Mouse (Mus musculus) kidney, adult 8-10 months (tissue): ENCODE measurements around the gene Card11.

Experiments
- DNase-seq, 2 experiments: peaks; one replicate each; pipeline ENCODE4 v3.0.0; 2022

Gene Card11

GRCm38 (mm10) chr5:140985311-140986050 lies 14.9 kb downstream of the Card11 start:
- no peak for DNase-seq

- DNase-seq, result no peak
Observed at GRCm38 (mm10) chr5:140981370-140981805, 19.0 kb downstream of the Card11 start.

GRCm38 (mm10) chr5:140980783-140981182 lies 19.6 kb downstream of the Card11 start:
- no peak for DNase-seq

GRCm38 (mm10) chr5:140980051-140980450 lies 20.3 kb downstream of the Card11 start:
- DNase-seq, result no peak

GRCm38 (mm10) chr5:140962945-140963344 lies 37.4 kb downstream of the Card11 start:
- peak; percentile 66 to 82 for DNase-seq

GRCm38 (mm10) chr5:140960732-140961131 lies 39.6 kb downstream of the Card11 start:
- DNase-seq, result no peak

GRCm38 (mm10) chr5:140959160-140959559 lies 41.2 kb downstream of the Card11 start:
- DNase-seq, result peak; percentile 57 to 71

GRCm38 (mm10) chr5:140957106-140957505 lies 43.3 kb downstream of the Card11 start:
- DNase-seq, result peak in 1 of 2 experiments; percentile 16

- no peak for DNase-seq
Observed at GRCm38 (mm10) chr5:140955666-140956065, 44.7 kb downstream of the Card11 start.

GRCm38 (mm10) chr5:140951801-140952200 lies 48.6 kb downstream of the Card11 start:
- DNase-seq, result no peak

GRCm38 (mm10) chr5:140948009-140948408 lies 52.4 kb downstream of the Card11 start:
- DNase-seq, result peak in 1 of 2 experiments; percentile 8

GRCm38 (mm10) chr5:140946034-140946433 lies 54.3 kb downstream of the Card11 start:
- DNase-seq, result no peak

- no peak for DNase-seq
Observed at GRCm38 (mm10) chr5:140944382-140945125, 55.8 kb downstream of the Card11 start.

GRCm38 (mm10) chr5:140940923-140941491 lies 59.4 kb downstream of the Card11 start:
- peak; percentile 8 to 9 for DNase-seq

- no peak for DNase-seq
Observed at GRCm38 (mm10) chr5:140940257-140940922, 60.0 kb downstream of the Card11 start.

GRCm38 (mm10) chr5:140936816-140937215 lies 63.6 kb downstream of the Card11 start:
- DNase-seq, result peak; percentile 14 to 38

GRCm38 (mm10) chr5:140935848-140936247 lies 64.5 kb downstream of the Card11 start:
- DNase-seq, result no peak

GRCm38 (mm10) chr5:140934639-140935315 lies 65.6 kb downstream of the Card11 start:
- no peak for DNase-seq

GRCm38 (mm10) chr5:140931523-140932229 lies 68.7 kb downstream of the Card11 start:
- DNase-seq, result no peak

GRCm38 (mm10) chr5:140918519-140918918 lies 81.9 kb downstream of the Card11 start:
- DNase-seq, result no peak

GRCm38 (mm10) chr5:140917807-140918206 lies 82.6 kb downstream of the Card11 start:
- DNase-seq, result no peak

- DNase-seq, result no peak
Observed at GRCm38 (mm10) chr5:140910841-140911240, 89.5 kb downstream of the Card11 start.
